Mouse (Mus musculus) layer of hippocampus, adult 8-10 months (tissue): Measurements from ENCODE around the gene Tspan2. TPM values are rescaled to one million over a fixed set of nuclear protein-coding genes. Genes with fewer than 3 reads are reported as not detected.

Experiments
- DNase-seq, 2 experiments: peaks; one replicate each; pipeline ENCODE4 v3.0.0; 2022; ENCODE audit warnings: low spot score in 2 of 2
- total RNA-seq, 4 experiments: library from RNA; stranded (reverse); gene quantifications; 2 replicates each; pipeline ENCODE4 v1.2.4; 2022

Tspan2 gene
- 10 to 100 TPM; 58.8 to 84.9 (median 66.0) TPM for total RNA-seq

DNA sequence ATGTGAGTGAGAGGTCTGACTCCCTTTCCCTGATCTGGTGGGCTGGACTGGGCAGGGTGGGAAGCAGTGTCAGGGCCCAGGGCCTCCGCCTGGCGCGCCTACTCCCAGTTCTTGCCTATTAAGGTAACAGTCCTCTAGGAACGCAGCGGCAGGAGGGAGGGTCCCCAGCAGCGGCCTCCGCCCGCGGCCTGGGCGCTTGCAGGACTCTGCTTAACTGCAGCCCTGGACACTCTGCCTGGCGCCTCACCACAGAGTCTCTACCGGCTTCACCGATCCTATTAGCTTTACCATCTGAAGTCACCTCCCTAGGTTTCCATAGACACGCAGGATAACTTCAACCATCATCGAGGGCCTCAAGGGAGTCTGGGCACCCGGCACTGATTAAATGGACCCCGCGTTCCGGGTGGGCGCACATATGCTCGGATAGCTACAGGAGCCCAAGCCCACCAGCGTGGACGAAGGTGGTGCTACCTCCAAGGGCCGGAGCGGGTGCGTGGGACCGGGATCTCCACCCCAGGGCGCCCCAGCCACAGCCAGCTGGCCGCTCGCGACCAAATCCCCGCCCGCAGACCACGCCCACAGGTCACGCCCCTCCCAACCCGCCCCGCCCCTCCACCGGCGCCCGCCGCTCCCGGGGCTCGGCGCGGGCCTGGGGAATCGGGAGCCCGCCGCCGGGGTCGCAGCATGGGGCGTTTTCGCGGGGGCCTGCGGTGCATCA, at the start of gene Tspan2:
Gene Tspan2 (plus strand): TSS at position 217 of the 718 bp plus-strand sequence.
- no peak for DNase-seq

DNA sequence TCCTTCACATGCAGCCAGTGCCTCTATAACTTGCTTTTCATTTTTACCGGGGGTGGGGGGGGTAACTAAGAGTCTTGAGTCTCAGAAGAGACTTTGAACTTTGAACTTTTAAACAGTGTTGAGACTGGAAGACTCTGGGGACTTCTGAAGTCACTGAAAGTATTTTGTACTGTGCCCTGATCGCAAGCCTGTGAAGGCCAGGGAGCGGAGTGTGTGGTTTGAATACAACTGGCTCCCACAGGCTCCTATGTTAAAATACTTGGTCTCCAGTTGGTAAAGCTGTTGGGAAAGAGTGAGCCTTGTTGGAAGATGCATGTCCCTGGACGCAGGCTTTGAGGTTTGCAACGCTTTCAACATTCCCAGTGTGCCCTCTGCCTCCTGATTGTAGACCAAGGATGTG, 47.5 kb upstream of the Tspan2 start:
- no peak for DNase-seq

DNA sequence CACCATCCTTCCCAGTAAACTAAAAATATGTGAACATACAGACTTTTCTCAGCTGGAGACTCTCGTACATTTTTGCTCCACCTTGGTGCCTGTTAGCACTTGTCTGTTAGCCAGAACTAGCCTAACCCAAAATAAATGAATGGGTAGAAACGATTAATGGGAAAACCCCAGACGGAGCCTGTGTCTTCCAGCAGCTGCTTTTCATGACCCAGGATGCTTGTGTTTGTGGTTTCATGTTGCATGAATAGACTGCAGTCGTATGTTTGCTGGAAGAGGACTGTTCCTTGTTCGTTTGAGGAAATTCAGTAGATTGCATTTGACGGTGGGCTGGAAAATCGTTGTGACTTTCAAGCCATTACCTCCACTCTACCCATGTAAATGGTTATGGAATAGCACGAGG, 46.5 kb upstream of the Tspan2 start:
- no peak for DNase-seq

DNA sequence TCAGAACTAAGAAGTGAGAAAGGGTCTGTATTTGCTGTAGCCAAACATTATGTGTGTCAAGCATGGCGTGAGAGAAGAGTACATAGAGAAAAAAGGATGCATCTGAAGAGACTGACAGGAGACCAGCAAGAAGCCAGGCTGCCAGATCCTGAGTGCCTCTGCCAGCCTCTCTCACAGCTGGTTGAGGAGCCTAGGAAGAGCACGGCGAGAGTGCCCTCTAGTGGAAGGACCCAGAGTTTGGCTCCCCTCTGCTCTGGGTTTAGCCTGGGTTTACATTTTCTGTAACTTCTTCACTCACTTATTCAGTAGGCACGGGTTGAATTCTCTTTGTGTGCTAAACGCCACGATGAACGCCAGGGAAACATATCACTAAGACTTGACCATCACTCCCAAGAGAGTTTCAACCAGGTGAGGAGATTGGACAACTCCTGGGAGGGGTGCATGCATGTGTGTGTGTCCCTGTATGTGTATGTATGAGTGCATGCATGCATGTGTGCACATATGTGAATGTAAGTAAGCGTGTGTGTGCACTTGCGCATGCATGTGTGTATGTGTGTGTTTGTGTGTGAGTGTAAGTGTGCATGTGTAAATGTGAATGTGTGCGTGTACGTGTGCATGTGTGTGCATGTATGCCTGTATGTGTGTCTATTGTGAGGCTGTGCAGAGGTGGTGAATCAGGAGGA, 42.4 kb upstream of the Tspan2 start:
- peak; percentile 34 to 70 for DNase-seq

DNA sequence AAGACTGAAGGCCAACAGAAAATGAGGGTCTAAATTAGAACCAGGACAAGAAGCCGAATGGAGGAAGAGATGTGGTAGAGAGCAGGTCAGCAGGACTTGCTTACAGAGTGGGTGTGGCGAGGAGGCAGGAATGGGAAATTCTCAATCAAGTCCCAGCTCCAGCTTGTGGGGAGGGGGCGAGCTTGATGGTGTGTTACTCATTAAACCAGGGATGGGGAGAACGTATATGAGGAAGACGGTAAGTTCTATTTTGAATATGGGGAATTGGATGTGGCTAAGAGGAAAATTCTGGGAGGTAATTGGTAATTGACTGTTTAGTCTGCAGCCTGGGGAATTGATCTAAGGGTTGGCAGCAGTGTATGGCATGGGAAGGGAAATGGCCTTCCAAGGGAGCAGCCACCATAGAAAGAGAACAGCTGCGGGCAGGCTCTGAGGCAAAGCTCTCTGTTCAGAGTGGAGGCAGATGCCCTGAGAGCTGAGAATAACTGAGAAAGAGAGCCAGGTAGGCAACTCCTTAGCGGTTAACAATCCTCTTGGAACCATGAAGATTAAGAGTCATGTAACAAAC, 41.5 kb upstream of the Tspan2 start:
- no peak for DNase-seq

DNA sequence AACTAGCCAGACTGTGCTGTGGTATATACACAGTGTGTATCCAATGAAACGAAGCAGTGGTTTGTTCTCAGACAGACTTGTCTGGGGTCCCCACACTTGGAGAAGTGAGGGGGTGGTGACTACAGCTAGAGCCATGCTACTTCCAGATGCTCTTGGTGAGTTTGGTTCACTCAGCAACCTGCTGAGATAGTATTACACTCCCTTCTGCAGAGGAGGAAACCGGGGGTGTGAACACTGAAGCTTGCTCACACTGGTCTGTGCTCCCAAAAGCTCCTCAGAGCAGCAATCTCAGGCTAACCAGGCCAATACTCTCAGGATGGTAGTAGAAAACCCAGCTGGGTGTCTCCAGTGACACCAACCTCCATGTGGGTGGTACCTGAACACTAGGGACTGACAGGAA, 36.2 kb upstream of the Tspan2 start:
- no peak for DNase-seq

- no peak for DNase-seq
Measured at GRCm38 (mm10) chr3:102701303-102701702, 33.0 kb upstream of the Tspan2 start.

GRCm38 (mm10) chr3:102701902-102702544, 32.3 kb upstream of the Tspan2 start:
- peak; percentile 38 to 70 for DNase-seq

GRCm38 (mm10) chr3:102704001-102704401, 30.3 kb upstream of the Tspan2 start:
- no peak for DNase-seq

DNA sequence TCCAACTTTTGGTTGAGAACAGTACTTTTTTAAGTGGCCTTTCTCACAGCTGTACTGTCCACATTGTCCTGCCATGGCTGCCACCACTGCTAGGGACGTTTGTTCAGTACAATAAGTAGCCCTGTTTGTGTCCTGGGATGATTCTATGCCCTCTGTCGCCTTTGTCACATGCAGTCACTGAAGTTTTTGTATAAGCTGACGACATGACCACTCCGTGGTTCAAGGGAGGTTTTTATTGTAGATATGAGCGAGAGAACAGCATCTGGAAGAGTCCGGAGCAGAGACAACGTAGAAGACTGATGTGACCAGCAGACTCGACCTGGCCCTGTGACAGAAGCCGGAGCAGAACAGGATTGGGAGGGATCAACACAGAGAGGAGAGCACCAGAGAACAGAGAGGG, 25.7 kb upstream of the Tspan2 start:
- peak; percentile 9 to 42 for DNase-seq

DNA sequence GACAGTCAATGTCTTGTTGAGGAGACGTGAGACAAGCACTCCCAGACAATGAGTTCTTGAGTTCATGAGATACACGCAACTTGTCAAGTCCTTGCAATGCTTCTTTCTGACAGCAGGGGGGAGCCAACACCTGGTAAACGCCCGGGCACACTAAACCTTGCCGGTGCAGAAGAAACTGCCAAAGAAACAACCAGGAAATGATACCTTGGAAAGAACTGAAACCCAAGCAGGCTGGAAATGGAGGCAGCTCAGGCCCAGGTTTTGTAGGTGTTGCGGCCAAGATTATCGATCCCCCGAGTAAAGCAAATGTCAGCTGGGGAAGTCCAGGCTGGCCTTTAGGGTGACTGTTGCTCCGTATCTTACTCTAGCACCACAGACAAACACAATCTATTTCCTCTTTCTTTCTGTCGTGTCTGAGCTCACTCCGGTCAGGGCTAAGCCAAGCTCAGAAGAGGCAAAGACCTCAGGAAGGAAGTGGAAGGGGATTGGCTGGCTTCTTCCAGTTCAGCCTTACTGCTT, 19.2 kb upstream of the Tspan2 start:
- DNase-seq: peak; percentile 59 to 80

DNA sequence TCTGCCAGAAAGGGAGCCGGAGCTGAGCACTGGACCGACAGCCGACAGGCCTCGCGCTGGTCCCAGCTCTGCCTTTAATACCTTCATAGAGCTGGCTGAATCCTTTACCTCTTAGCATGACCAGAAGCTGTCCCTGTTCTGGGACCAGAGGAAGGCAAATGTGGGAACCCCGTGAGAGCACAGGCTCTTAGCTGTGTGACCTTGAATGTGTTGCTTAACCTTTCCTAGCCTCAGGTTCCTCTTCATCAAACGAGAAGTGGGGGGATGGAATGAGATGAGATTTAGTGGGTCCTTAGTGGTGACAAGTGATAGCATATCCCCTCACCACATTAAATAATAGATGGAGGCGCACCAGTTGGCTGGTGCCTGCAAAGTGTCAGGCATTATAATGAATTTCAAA, 18.5 kb upstream of the Tspan2 start:
- no peak for DNase-seq

DNA sequence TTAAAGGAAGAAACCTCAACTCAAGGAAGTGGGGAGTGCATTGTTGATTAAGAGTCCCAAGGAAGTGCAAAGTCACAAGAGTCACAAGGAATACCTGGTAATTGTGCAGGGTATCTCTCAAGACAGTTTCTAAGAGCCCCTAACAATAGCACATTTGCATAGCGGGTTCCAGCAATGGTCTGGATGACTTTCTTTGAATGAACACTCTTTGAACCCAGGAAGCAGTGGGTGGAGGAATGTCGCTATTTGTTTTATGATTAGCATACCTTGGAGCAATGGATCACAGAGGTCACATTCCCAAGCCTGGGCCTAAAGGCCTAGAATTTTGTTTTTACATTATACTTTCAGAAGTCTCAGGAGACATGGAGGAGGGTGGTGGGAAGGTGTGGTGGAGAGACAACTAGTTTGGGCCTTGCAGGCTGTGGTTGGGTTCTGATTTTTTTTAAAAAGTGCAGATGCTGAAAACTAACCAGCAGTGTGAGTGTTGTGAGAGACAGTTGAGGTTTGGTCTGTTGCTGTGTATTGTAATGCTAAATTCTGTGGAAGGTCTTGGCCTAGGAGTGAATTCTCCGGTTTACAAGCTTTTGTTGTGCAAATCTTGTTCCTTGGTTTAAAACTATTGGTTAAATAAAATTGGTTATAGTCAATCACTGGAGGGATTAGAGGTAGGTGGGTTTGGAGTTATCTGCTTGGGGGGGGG, 16.6 kb upstream of the Tspan2 start:
- DNase-seq: no peak

DNA sequence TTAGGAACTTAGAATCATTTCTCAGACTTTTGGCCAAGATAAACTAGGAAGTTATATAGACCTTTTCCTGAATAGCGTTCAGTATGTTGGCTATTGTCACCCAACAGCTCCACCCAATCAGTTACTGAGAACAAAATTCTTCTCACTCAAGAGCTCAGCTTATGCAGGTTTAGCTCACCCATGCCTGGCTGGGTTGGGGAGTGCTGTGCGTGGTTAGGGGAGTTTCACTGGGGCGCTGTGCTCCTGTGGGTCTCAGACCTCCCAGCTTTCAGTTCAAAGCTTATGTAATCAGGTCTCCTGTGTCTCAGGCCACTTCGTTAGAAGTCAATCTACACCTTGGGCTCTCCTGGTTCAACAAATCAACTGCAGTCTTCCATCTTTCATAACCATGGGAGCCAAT, 11.2 kb upstream of the Tspan2 start:
- no peak for DNase-seq

- no peak for DNase-seq
Measured at GRCm38 (mm10) chr3:102723841-102724570, 10.3 kb upstream of the Tspan2 start.

- DNase-seq: no peak
Measured at GRCm38 (mm10) chr3:102724798-102725459, 9.4 kb upstream of the Tspan2 start.

DNA sequence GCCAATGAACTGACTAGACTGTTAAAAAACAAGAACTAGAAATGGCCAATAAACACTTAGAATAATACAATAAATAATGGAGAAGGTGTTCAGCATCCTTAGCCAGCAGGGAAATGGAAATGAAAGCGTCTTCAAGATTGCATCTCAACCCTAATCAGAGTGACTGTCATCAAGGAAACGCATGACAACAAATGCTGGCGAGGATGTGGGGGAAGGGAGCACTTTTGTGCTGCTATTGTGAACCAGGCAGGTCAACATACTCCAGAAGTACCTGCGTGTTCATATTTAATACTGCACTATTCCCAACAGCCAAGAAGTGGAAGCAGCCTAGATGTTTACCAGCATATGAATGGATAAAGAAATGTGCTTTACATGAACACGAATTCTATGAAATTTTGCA, 4.9 kb upstream of the Tspan2 start:
- DNase-seq: no peak

DNA sequence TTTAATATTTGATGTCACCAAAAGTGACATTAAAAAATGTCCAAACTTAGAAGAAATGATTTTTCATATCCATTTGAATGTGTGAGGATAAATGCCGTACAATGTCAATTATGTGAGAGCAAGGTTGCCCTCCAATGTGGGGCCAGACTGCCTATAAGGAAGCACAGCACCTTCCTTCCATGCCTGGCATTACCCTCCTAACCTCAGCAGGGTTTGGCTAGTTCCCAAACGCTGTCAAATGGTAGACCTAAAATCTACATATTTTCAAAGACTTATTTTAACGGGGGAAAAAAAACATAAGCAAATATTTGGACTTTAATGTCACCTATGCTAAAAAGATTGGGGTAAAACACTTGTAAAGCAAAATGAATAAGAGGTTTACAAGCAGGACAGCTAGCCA, 3.2 kb upstream of the Tspan2 start:
- no peak for DNase-seq

DNA sequence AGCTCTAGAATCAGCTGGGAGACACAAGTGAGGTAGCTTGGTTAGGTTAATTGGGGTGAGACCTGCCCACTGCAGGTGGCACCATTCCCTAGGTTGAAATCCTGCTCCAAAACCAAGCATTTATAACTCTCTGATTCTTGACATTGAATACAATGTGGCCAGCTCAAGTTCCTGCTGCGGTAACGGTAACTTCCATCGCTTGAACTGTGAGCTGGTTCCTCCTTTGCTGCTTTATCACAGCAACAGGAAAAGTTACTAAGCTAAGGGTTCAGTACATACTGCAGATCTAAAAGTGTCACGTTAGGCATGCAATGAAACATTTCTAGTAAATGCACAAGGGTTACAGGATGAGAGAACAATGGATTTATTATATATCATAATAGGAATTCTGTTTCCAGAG, 1.7 kb upstream of the Tspan2 start:
- DNase-seq: no peak

DNA sequence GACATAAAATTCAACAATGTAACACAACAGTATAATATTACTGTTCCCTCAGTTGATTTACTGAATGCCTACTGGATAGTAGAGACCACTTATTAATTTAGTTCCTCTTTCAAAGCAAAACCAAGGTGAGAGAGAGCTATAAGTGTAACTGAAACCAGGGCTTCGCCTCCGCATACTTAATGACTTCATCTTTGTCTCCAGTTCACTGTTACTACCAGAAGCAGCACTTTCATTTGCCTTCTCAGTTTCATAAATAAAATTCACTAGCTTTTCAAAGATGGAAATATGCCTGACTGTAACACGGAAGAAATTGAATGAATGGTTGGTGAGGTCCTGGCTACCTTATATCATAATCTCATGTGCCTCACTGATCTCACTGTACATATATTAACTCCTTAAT, 1.3 kb upstream of the Tspan2 start:
- no peak for DNase-seq
